Mouse (Mus musculus) adrenal gland, adult 2 months (tissue): Measurements from ENCODE around the gene Timm8a1. TPM values are rescaled to one million over a fixed set of nuclear protein-coding genes. Genes with fewer than 3 reads are reported as not detected.

Experiments
- DNase-seq: peaks from one replicate; pipeline ENCODE4 v3.0.0; 2021
- polyA plus RNA-seq: library from polyadenylated mRNA; depleted of rRNA; stranded (reverse); fragments of >200 nt; gene quantifications from 2 replicates; pipeline ENCODE4 v1.2.3, GENCODE M21; 2012; rRNA removed
- total RNA-seq, 2 experiments: library from RNA; stranded (reverse); gene quantifications; 2 replicates each; pipeline ENCODE4 v1.2.3; 2021

Timm8a1 gene
- total and polyA plus RNA-seq, 3 experiments: 0.33 to 40.3 (median 33.2) TPM

GRCm38 (mm10) chrX:134533346-134533745 lies 8.3 kb downstream of the Timm8a1 start:
- DNase-seq: no peak

- DNase-seq: no peak
These were observed 16.4 kb downstream of the Timm8a1 start for GRCm38 (mm10) chrX:134525260-134525659.

GRCm38 (mm10) chrX:134523772-134524171 lies 17.9 kb downstream of the Timm8a1 start:
- DNase-seq: no peak

GRCm38 (mm10) chrX:134509473-134509872 lies 32.2 kb downstream of the Timm8a1 start:
- no peak for DNase-seq

- DNase-seq: no peak
These were observed 33.7 kb downstream of the Timm8a1 start for GRCm38 (mm10) chrX:134507977-134508376.

GRCm38 (mm10) chrX:134500651-134501050 lies 41.0 kb downstream of the Timm8a1 start:
- peak; percentile 72 for DNase-seq

Other genes starting within 250 kb of the Timm8a1 start
- gene Tmem35a, start 246.6 kb downstream of the Timm8a1 start, total RNA-seq: 100 to 1,000 TPM; 189 to 314 TPM
- 122 and 133 TPM in 2 replicates for gene Tmem35a, start 246.6 kb downstream of the Timm8a1 start, polyA plus RNA-seq
- gene Cenpi, start 233.8 kb downstream of the Timm8a1 start, total RNA-seq: 1 to 10 TPM; 2.2 to 3.5 TPM
- gene Cenpi, start 233.8 kb downstream of the Timm8a1 start, polyA plus RNA-seq: 0.25 TPM in 2 replicates
- gene Drp2, start 137.3 kb downstream of the Timm8a1 start, total RNA-seq: under 1 TPM; 0.35 to 0.41 TPM
- 0.11 and 0.13 TPM in 2 replicates for gene Drp2, start 137.3 kb downstream of the Timm8a1 start, polyA plus RNA-seq
- not detected for gene Taf7l, start 65.4 kb downstream of the Timm8a1 start, total RNA-seq
- gene Taf7l, start 65.4 kb downstream of the Timm8a1 start, polyA plus RNA-seq: not detected in 2 replicates
- 1 to 10 TPM; 1.3 to 1.7 TPM for gene Btk, start 41.7 kb upstream of the Timm8a1 start, total RNA-seq
- gene Btk, start 41.7 kb upstream of the Timm8a1 start, polyA plus RNA-seq: 0.11 and 0.17 TPM in 2 replicates
- gene Rpl36a, start 43.8 kb upstream of the Timm8a1 start, total RNA-seq: 100 to 1,000 TPM; 189 to 235 TPM
- gene Rpl36a, start 43.8 kb upstream of the Timm8a1 start, polyA plus RNA-seq: 7.7 and 8.0 TPM in 2 replicates
- 10 to 100 TPM; 13.5 to 16.4 TPM for gene Gla, start 59.3 kb upstream of the Timm8a1 start, total RNA-seq
- gene Gla, start 59.3 kb upstream of the Timm8a1 start, polyA plus RNA-seq: 0.91 and 1.1 TPM in 2 replicates
- 100 to 1,000 TPM in 1 of 2 experiments, 10 to 100 TPM in 1; 99.9 to 107 TPM for gene Hnrnph2, start 59.3 kb upstream of the Timm8a1 start, total RNA-seq
- gene Hnrnph2, start 59.3 kb upstream of the Timm8a1 start, polyA plus RNA-seq: 2.1 TPM in 2 replicates
- gene Armcx4, start 144.7 kb upstream of the Timm8a1 start, total RNA-seq: 10 to 100 TPM in 1 of 2 experiments, 1 to 10 TPM in 1; 9.1 to 14.9 TPM
- 0.51 and 0.56 TPM in 2 replicates for gene Armcx4, start 144.7 kb upstream of the Timm8a1 start, polyA plus RNA-seq
- gene Armcx1, start 176.1 kb upstream of the Timm8a1 start, total RNA-seq: 10 to 100 TPM; 18.5 to 21.7 TPM
- 0.94 and 1.9 TPM in 2 replicates for gene Armcx1, start 176.1 kb upstream of the Timm8a1 start, polyA plus RNA-seq
- gene Armcx6, start 209.6 kb upstream of the Timm8a1 start, total RNA-seq: 10 to 100 TPM in 1 of 2 experiments, 1 to 10 TPM in 1; 5.9 to 14.7 TPM
- 1.2 and 2.0 TPM in 2 replicates for gene Armcx6, start 209.6 kb upstream of the Timm8a1 start, polyA plus RNA-seq
- gene Armcx3, start 214.7 kb upstream of the Timm8a1 start, total RNA-seq: 10 to 100 TPM; 36.0 to 44.7 TPM
- 1.6 and 3.1 TPM in 2 replicates for gene Armcx3, start 214.7 kb upstream of the Timm8a1 start, polyA plus RNA-seq